Mouse (Mus musculus) cortical plate, adult 2 months (tissue): Measurements from ENCODE around the gene Myocos.

Source experiments
- CTCF ChIP-seq: fragments of 200-500 bp; IDR thresholded peaks from 2 replicates; pipeline ENCODE4 v1.5.1; 2011; ENCODE audit warnings: mild to moderate bottlenecking, control low read depth, low read length; ENCODE audit not compliant: insufficient read depth; ENCODE audit errors: extremely low read depth
- POLR2A ChIP-seq: fragments of 200-500 bp; IDR thresholded peaks from 2 replicates; pipeline ENCODE4 v1.6.1; 2011; ENCODE audit warnings: mild to moderate bottlenecking, low read length, control low read depth; ENCODE audit not compliant: insufficient read depth; ENCODE audit errors: extremely low read depth

GRCm38 (mm10) chr1:162597379-162598102 lies 60.5 kb downstream of the Myocos start:
- TF ChIP-seq CTCF (no peak), POLR2A (no peak)
